Mouse (Mus musculus) forebrain, embryonic 12.5 days (tissue): Measurements from ENCODE around the gene Lcn11. TPM values are rescaled to one million over a fixed set of nuclear protein-coding genes. Genes with fewer than 3 reads are reported as not detected.
"Not testable (repeated sequence)": the region's sequence is repeated elsewhere in the genome, so short reads cannot be mapped to it uniquely, and the experiment has no call there.

Experiments used
- ATAC-seq: fragments of 200-750 bp; cut with Nextera tagmentation; 2 replicates; pipeline ENCODE4 v1.8.0; 2017; ENCODE audit warnings: moderate TSS enrichment; ENCODE audit not compliant: low FRiP score
- H3K27ac ChIP-seq: fragments of 300-500 bp; sonication (generic); 2 replicates; pipeline ENCODE4 v1.5.1; 2016; ENCODE audit warnings: mild to moderate bottlenecking
- H3K27me3 ChIP-seq: fragments of 300-500 bp; sonication (generic); 2 replicates; pipeline ENCODE4 v1.6.1; 2016; ENCODE audit warnings: mild to moderate bottlenecking
- H3K36me3 ChIP-seq: fragments of 300-500 bp; sonication (generic); replicated peaks from 2 replicates; pipeline ENCODE4 v1.6.1; 2016; ENCODE audit warnings: mild to moderate bottlenecking
- H3K4me1 ChIP-seq: fragments of 300-500 bp; sonication (generic); 2 replicates; pipeline ENCODE4 v1.6.1; 2016
- H3K4me2 ChIP-seq: fragments of 300-500 bp; sonication (generic); 2 replicates; pipeline ENCODE4 v1.6.1; 2016; ENCODE audit warnings: mild to moderate bottlenecking, moderate library complexity
- H3K4me3 ChIP-seq: fragments of 300-500 bp; sonication (generic); replicated peaks from 2 replicates; pipeline ENCODE4 v1.5.1; 2016; ENCODE audit warnings: mild to moderate bottlenecking
- H3K9ac ChIP-seq: fragments of 300-500 bp; sonication (generic); 2 replicates; pipeline ENCODE4 v1.6.1; 2016; ENCODE audit warnings: mild to moderate bottlenecking
- H3K9me3 ChIP-seq: fragments of 300-500 bp; sonication (generic); 2 replicates; pipeline ENCODE4 v1.6.1; 2016
- WGBS: fragments of 180-500 bp; shearing (Covaris S2); methylation state at CpG from one replicate; pipeline ENCODE4 v1.1.7; 2016; 5-methylcytosine and 5-hydroxymethylcytosine counted together
- polyA plus RNA-seq: library from polyadenylated mRNA; unstranded; fragments of >200 nt; fragmentation: Nextera tagmentation; extraction: Ambion mirVana; gene quantifications from 2 replicates; pipeline ENCODE4 v1.2.1, GENCODE M21; 2016

Lcn11 gene
- polyA plus RNA-seq, 1 experiment from 2014 or later: not detected

GRCm38 (mm10) chr2:25781957-25782356, 5.1 kb downstream of the Lcn11 start, which contains the start of gene Gm13539:
TSS of gene Gm13539 (plus strand) at chr2:25782257.
- Histone ChIP-seq H3K9me3 (no peaks in the 10 kb centered on the region), H3K36me3 (no peaks in the 10 kb centered on the region), H3K27me3 (peaks cover 3% of the 10 kb centered on the region; the same call in 1 of the 2 replicates), H3K27ac (no peak within 1 kb of the TSS), H3K9ac (no peak within 1 kb of the TSS), H3K4me2 (no peak within 1 kb of the TSS), H3K4me1 (no peaks in the 10 kb centered on the region), H3K4me3 (no peak within 1 kb of the TSS)
- ATAC-seq: no peak
- WGBS: 87% methylated on average over 3 of the region's 3 CpGs

GRCm38 (mm10) chr2:25785573-25786322, 8.9 kb downstream of the Lcn11 start:
- no peak for ATAC-seq
- Histone ChIP-seq H3K27ac (no peak overlapping the region), H3K27me3 (peaks cover 3% of the 10 kb centered on the region; the same call in 1 of the 2 replicates), H3K4me2 (no peak overlapping the region), H3K36me3 (no peaks in the 10 kb centered on the region), H3K4me3 (no peak overlapping the region), H3K9me3 (no peaks in the 10 kb centered on the region), H3K9ac (no peak overlapping the region), H3K4me1 (no peaks in the 10 kb centered on the region)
- WGBS: 76% methylated on average over 5 of the region's 5 CpGs

- Histone ChIP-seq H3K9me3 (no peaks in the 10 kb centered on the region), H3K4me3 (no peak overlapping the region), H3K4me2 (no peak overlapping the region), H3K27me3 (0 out of 2 replicates have a peak, but pooled peaks cover 3% of the 10 kb centered on the region), H3K9ac (no peak overlapping the region), H3K27ac (no peak overlapping the region), H3K36me3 (no peaks in the 10 kb centered on the region), H3K4me1 (no peaks in the 10 kb centered on the region)
- 90% methylated on average over 3 of the region's 3 CpGs for WGBS
- no peak for ATAC-seq
These were observed 12.3 kb downstream of the Lcn11 start for GRCm38 (mm10) chr2:25789092-25789491.

DNA sequence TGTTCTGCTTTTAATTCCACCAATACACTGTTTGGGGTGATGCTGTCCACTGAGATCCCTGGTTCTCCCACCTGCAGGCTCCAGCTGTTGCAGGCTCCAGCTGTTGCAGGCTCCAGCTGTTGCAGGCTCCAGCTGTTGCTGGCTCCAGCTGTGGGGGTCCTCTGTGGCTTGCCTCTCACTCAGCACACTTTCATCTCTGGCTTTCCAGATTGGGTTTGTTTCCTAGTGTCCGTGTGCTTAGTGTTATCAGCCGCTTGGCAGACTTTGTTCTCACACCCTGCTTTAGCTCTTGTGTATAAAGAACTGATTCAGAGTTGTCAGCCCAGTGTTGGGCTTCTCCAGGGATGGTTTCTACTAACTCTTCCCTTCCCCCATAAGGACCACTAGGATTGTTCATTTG, 20.8 kb downstream of the Lcn11 start:
- no peak overlapping the region for H3K9ac ChIP-seq
- ATAC-seq: no peak
- 48% methylated on average over 2 of the region's 2 CpGs for WGBS

GRCm38 (mm10) chr2:25798065-25798464, 21.2 kb downstream of the Lcn11 start:
- H3K4me3 ChIP-seq: no peak overlapping the region
- no peak overlapping the region for H3K9ac ChIP-seq
- WGBS: 45% methylated on average over 5 of the region's 5 CpGs
- no peak overlapping the region for H3K4me2 ChIP-seq
- H3K36me3 ChIP-seq: no peaks in the 10 kb centered on the region
- ATAC-seq: no peak
- H3K4me1 ChIP-seq: peaks cover 11% of the 10 kb centered on the region
- no peak overlapping the region for H3K27ac ChIP-seq
- H3K27me3 ChIP-seq: no peaks in the 10 kb centered on the region
- H3K9me3 ChIP-seq: no peaks in the 10 kb centered on the region

More for the DNA sequence above, 20.8 kb downstream of the Lcn11 start:
- no peaks in the 10 kb centered on the region for H3K9me3 ChIP-seq
- no peaks in the 10 kb centered on the region for H3K27me3 ChIP-seq
- peaks cover 11% of the 10 kb centered on the region for H3K4me1 ChIP-seq
- H3K4me2 ChIP-seq: no peak overlapping the region
- H3K4me3 ChIP-seq: no peak overlapping the region
- no peak overlapping the region for H3K27ac ChIP-seq
- no peaks in the 10 kb centered on the region for H3K36me3 ChIP-seq

- Histone ChIP-seq H3K9me3 (no peaks in the 10 kb centered on the region), H3K27me3 (0 out of 2 replicates have a peak, but pooled peaks cover under 1% of the 10 kb centered on the region), H3K9ac (no peak overlapping the region), H3K4me2 (no peak overlapping the region), H3K4me1 (no peaks in the 10 kb centered on the region), H3K27ac (no peak overlapping the region), H3K36me3 (no peaks in the 10 kb centered on the region), H3K4me3 (no peak overlapping the region)
- WGBS: 67% methylated on average over 2 of the region's 2 CpGs
- no peak for ATAC-seq
These were observed 34.9 kb downstream of the Lcn11 start for GRCm38 (mm10) chr2:25811711-25812110.

- WGBS: 83% methylated on average over 5 of the region's 5 CpGs
- Histone ChIP-seq H3K9ac (no peak overlapping the region), H3K27ac (no peak overlapping the region), H3K36me3 (no peaks in the 10 kb centered on the region), H3K4me2 (no peak overlapping the region), H3K4me1 (no peaks in the 10 kb centered on the region), H3K27me3 (0 out of 2 replicates have a peak, but pooled peaks cover 2% of the 10 kb centered on the region), H3K9me3 (no peaks in the 10 kb centered on the region), H3K4me3 (no peak overlapping the region)
- ATAC-seq: no peak
These were observed 36.5 kb downstream of the Lcn11 start for GRCm38 (mm10) chr2:25813364-25813763.

GRCm38 (mm10) chr2:25815748-25816147, 38.9 kb downstream of the Lcn11 start, which contains the start of gene Glt6d1:
TSS of gene Glt6d1 (minus strand) at chr2:25815848.
- H3K36me3 ChIP-seq, H3K27ac ChIP-seq, H3K4me2 ChIP-seq, H3K9me3 ChIP-seq, H3K27me3 ChIP-seq, H3K4me3 ChIP-seq, H3K9ac ChIP-seq, H3K4me1 ChIP-seq, ATAC-seq: not testable (repeated sequence)
- WGBS: 78% methylated on average over 1 of the region's 1 CpGs

DNA sequence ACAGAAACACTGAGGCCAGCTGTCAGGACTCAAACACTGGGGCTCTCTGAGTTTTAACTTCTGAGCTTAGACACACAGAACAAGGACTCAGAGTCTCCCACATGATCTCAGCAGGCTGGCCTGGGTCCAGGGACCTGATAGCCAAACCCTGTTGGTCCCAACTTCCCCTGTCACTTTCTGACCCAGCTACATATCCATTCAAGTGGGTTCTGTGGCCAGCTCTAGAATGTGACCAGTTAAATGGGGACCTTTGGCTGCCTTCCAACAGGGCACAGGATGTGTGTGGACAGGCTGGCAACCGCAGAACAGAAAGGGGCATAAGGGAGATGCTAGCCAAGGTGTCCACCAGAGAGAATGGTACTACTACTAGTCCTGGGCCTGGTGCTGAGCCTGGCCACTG, 46.0 kb downstream of the Lcn11 start, which contains the start of gene Lcn9:
TSS of gene Lcn9 (plus strand) at position 348 of the 400 bp plus-strand sequence.
- H3K27me3 ChIP-seq: no peaks in the 10 kb centered on the region
- ATAC-seq: no peak
- no peaks in the 10 kb centered on the region for H3K9me3 ChIP-seq
- H3K4me3 ChIP-seq: no peak within 1 kb of the TSS
- H3K9ac ChIP-seq: no peak within 1 kb of the TSS
- no peak within 1 kb of the TSS for H3K4me2 ChIP-seq
- no peaks in the 10 kb centered on the region for H3K4me1 ChIP-seq
- no peaks in the 10 kb centered on the region for H3K36me3 ChIP-seq
- WGBS: 93% methylated on average over 1 of the region's 1 CpGs
- H3K27ac ChIP-seq: no peak within 1 kb of the TSS

DNA sequence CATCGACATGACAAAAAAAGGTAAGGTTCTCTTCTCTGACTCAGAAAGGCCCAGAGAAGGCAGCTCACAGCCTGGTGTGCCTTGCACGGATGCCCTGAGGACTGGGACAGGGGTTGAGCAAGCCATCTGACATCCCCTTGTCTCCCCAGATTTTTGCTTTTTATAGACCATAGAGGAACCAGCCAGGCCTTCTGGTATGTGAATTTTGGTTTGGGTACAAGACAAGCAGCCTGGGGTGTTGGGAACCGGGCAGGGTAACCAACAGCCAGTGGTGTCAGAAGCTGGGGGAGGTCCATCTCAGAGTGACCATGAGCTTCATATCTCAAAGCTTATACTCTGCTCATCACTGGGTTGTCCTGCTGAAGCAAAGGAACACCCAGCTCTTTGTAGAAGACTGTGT, 47.9 kb downstream of the Lcn11 start:
- H3K36me3 ChIP-seq: no peaks in the 10 kb centered on the region
- no peak for ATAC-seq
- H3K9ac ChIP-seq: no peak overlapping the region
- H3K27me3 ChIP-seq: no peaks in the 10 kb centered on the region
- no peak overlapping the region for H3K4me3 ChIP-seq
- H3K27ac ChIP-seq: no peak overlapping the region
- no peaks in the 10 kb centered on the region for H3K9me3 ChIP-seq
- no peak overlapping the region for H3K4me2 ChIP-seq
- WGBS: 92% methylated on average over 3 of the region's 3 CpGs
- no peaks in the 10 kb centered on the region for H3K4me1 ChIP-seq

- Histone ChIP-seq H3K27ac (no peak overlapping the region), H3K36me3 (no peaks in the 10 kb centered on the region), H3K27me3 (no peaks in the 10 kb centered on the region), H3K4me1 (no peaks in the 10 kb centered on the region), H3K9ac (no peak overlapping the region), H3K4me2 (no peak overlapping the region), H3K9me3 (no peaks in the 10 kb centered on the region), H3K4me3 (no peak overlapping the region)
- ATAC-seq: no peak
- 74% methylated on average over 8 of the region's 8 CpGs for WGBS
These were observed 51.6 kb downstream of the Lcn11 start for GRCm38 (mm10) chr2:25828344-25828947.
